Mouse (Mus musculus): ENCODE data around the gene Bbs4.

- TF ChIP-seq CTCF (conservative IDR thresholded peaks at IDR 0.05 in 1 of 2, IDR thresholded peaks at IDR 0.05 in 1 of 2; ENCODE audit: low read depth in 2 of 2, low read length in 2 of 2) = peak in 1 of 2 experiments; percentile 70; a peak in 2 of 4 replicates
- peak; percentile 64; the same call in 1 of the 2 replicates for TF ChIP-seq KAT2A (IDR thresholded peaks at IDR 0.05; ENCODE audit: insufficient replicate concordance, low read length)
- TF ChIP-seq RCOR1 (conservative IDR thresholded peaks at IDR 0.05; ENCODE audit: low read depth, low read length) = no peak
- peak; percentile 98 for TF ChIP-seq POLR2A (IDR thresholded peaks at IDR 0.05; ENCODE audit: low read depth, low read length)
- peak; percentile 27 for TF ChIP-seq RAD21 (IDR thresholded peaks at IDR 0.05; ENCODE audit: low read depth, low read length)
- peak; percentile 54 for TF ChIP-seq BHLHE40 (IDR thresholded peaks at IDR 0.05; ENCODE audit: low read depth, low read length)
- peak; percentile 80; the same call in 1 of the 2 replicates for TF ChIP-seq TBP (conservative IDR thresholded peaks at IDR 0.05; ENCODE audit: low read depth, low read length)
- TF ChIP-seq HCFC1 (IDR thresholded peaks at IDR 0.05; ENCODE audit: low read depth, low read length) = peak; percentile 83
- TF ChIP-seq JUND (conservative IDR thresholded peaks at IDR 0.05; ENCODE audit: low read depth, low read length) = no peak
- no peak for TF ChIP-seq PAX5 (IDR thresholded peaks at IDR 0.05; ENCODE audit: low read length)
- no peak for TF ChIP-seq MAFK (IDR thresholded peaks at IDR 0.05; ENCODE audit: insufficient replicate concordance, low read length)
- TF ChIP-seq MAX (IDR thresholded peaks at IDR 0.05; ENCODE audit: low read length) = peak; percentile 94
- TF ChIP-seq GABPA (IDR thresholded peaks at IDR 0.05; ENCODE audit: insufficient replicate concordance, low read depth, low read length) = peak; percentile 16; the same call in 1 of the 2 replicates
- no peak; the same call in 1 of the 2 replicates for TF ChIP-seq CHD2 (IDR thresholded peaks at IDR 0.05; ENCODE audit: low read length)
These were observed 62.2 kb downstream of the Bbs4 start, which contains the start of gene Adpgk for GRCm38 (mm10) chr9:59290957-59291687.

Data from CH12.LX (cell line).